Mouse (Mus musculus) hindbrain, embryonic 14.5 days (tissue): ENCODE measurements at regions not wholly inside any gene's neighbourhood (a gene's known extent, or its start where the extent isn't known, plus 50 kb on each side); places are given as distances from the start of the nearest gene placed in this dataset.

ENCODE experiments used
- ATAC-seq: fragments of 200-750 bp; cut with Nextera tagmentation; 2 replicates; pipeline ENCODE4 v1.8.0; 2017; ENCODE audit warnings: moderate number of reproducible peaks, mild to moderate bottlenecking, moderate TSS enrichment, moderate library complexity; ENCODE audit not compliant: low FRiP score
- DNase-seq: peaks from one replicate; pipeline ENCODE4 v3.0.0-alpha.2; 2015; ENCODE audit warnings: low spot score
- H3K27ac ChIP-seq: fragments of 300-500 bp; sonication (generic); 2 replicates; pipeline ENCODE4 v1.5.1; 2014; ENCODE audit warnings: mild to moderate bottlenecking, moderate library complexity
- H3K27me3 ChIP-seq: fragments of 300-500 bp; sonication (generic); 2 replicates; pipeline ENCODE4 v1.6.1; 2014; ENCODE audit warnings: mild to moderate bottlenecking, low read length, mixed read lengths; ENCODE audit not compliant: control insufficient read depth, insufficient read depth
- H3K36me3 ChIP-seq: fragments of 300-500 bp; sonication (generic); replicated peaks from 2 replicates; pipeline ENCODE4 v1.6.1; 2014; ENCODE audit not compliant: control insufficient read depth, insufficient read depth
- H3K4me1 ChIP-seq: fragments of 300-500 bp; sonication (generic); replicated peaks from 2 replicates; pipeline ENCODE4 v1.6.1; 2014; ENCODE audit warnings: antibody characterized with exemption, low read length, mixed read lengths; ENCODE audit not compliant: control insufficient read depth, insufficient read depth
- H3K4me2 ChIP-seq: fragments of 300-500 bp; sonication (generic); replicated peaks from 2 replicates; pipeline ENCODE4 v1.6.1; 2014; ENCODE audit warnings: mild to moderate bottlenecking, moderate library complexity
- H3K4me3 ChIP-seq: fragments of 300-500 bp; sonication (generic); replicated peaks from 2 replicates; pipeline ENCODE4 v1.5.1; 2014; ENCODE audit warnings: mild to moderate bottlenecking, low read length
- H3K9ac ChIP-seq: fragments of 300-500 bp; sonication (generic); 2 replicates; pipeline ENCODE4 v1.6.1; 2014
- H3K9me3 ChIP-seq: fragments of 300-500 bp; sonication (generic); 2 replicates; pipeline ENCODE4 v1.6.1; 2016; ENCODE audit warnings: low read length; ENCODE audit not compliant: control insufficient read depth
- WGBS: fragments of 180-500 bp; shearing (Covaris S2); extraction: QIAGEN DNeasy Blood & Tissue Kit; methylation state at CpG from one replicate; pipeline ENCODE4 v1.1.7; 2014; 5-methylcytosine and 5-hydroxymethylcytosine counted together

DNA sequence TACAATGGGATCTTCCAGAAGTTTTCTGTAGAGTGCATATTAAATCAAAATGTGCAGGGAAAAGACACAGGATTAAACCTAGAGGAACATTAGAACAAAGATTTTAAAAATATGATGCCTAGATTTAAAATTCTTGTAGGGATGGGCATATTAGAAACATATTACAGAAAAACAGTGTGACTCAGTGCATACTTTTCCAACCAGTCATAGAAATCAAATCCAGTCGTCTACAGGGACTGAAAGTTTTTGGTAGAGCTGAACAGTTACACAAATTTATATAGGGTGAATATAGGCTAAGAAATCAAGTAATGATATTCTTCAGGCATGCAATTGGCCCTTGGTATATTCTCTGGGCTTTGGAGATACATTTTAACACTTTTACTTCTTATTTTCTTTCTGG is 845.3 kb upstream of the Rgs18 start:
- Histone ChIP-seq H3K4me2 (no peak overlapping the region), H3K9me3 (no peaks in the 10 kb centered on the region), H3K27me3 (no peaks in the 10 kb centered on the region), H3K27ac (no peak overlapping the region), H3K4me1 (no peaks in the 10 kb centered on the region), H3K9ac (no peak overlapping the region), H3K4me3 (no peak overlapping the region), H3K36me3 (no peaks in the 10 kb centered on the region)
- 85% methylated on average over 1 of the region's 1 CpGs for WGBS
- ATAC-seq = no peak
- no peak for DNase-seq

GRCm38 (mm10) chr1:145614326-145614725 is 839.1 kb upstream of the Rgs18 start:
- no peak for ATAC-seq
- H3K36me3 ChIP-seq = no peaks in the 10 kb centered on the region
- no peaks in the 10 kb centered on the region for H3K27me3 ChIP-seq
- H3K9ac ChIP-seq = no peak overlapping the region
- H3K9me3 ChIP-seq = no peaks in the 10 kb centered on the region
- 81% methylated on average over 1 of the region's 1 CpGs for WGBS
- no peak overlapping the region for H3K27ac ChIP-seq
- H3K4me2 ChIP-seq = no peak overlapping the region
- no peaks in the 10 kb centered on the region for H3K4me1 ChIP-seq
- no peak for DNase-seq
- H3K4me3 ChIP-seq = no peak overlapping the region

- no peaks in the 10 kb centered on the region for H3K36me3 ChIP-seq
- no peak overlapping the region for H3K9ac ChIP-seq
- no peak overlapping the region for H3K27ac ChIP-seq
- WGBS = 96% methylated on average over 3 of the region's 3 CpGs
- ATAC-seq = no peak
- no peaks in the 10 kb centered on the region for H3K4me1 ChIP-seq
- H3K27me3 ChIP-seq = no peaks in the 10 kb centered on the region
- no peak overlapping the region for H3K4me3 ChIP-seq
- no peak overlapping the region for H3K4me2 ChIP-seq
- no peaks in the 10 kb centered on the region for H3K9me3 ChIP-seq
- no peak for DNase-seq
These were observed 821.7 kb upstream of the Rgs18 start for GRCm38 (mm10) chr1:145596983-145597382.

GRCm38 (mm10) chr1:145579460-145579859 is 804.2 kb upstream of the Rgs18 start:
- H3K4me2 ChIP-seq = no peak overlapping the region

DNA sequence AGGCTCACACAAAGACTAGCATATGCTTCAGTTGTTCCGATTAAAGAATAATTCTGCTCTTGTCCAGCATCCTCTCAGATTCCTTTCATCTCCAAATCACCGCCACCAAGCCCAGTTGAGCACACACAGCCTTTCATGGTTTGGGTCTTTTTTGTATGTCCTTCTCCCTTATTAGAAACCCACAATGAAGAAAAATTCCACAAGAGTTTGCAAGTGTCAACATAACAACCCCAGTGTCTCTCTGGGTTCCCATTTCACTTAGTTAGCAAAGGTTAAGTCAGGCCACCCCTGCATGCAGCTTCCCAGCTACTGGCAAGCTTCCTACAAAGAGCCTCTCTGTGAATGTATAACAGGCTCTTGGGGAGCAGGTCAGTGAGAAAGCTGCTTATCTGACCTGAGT is 794.8 kb upstream of the Rgs18 start:
- Histone ChIP-seq H3K4me2 (no peak overlapping the region), H3K4me3 (no peak overlapping the region), H3K9me3 (no peaks in the 10 kb centered on the region), H3K27me3 (no peaks in the 10 kb centered on the region), H3K36me3 (no peaks in the 10 kb centered on the region), H3K4me1 (no peaks in the 10 kb centered on the region), H3K9ac (no peak overlapping the region), H3K27ac (no peak overlapping the region)
- 31% methylated on average over 2 of the region's 2 CpGs for WGBS
- DNase-seq (no peak), ATAC-seq (no peak)

More at GRCm38 (mm10) chr1:145579460-145579859, 804.2 kb upstream of the Rgs18 start:
- Histone ChIP-seq H3K27me3 (no peaks in the 10 kb centered on the region), H3K4me1 (no peaks in the 10 kb centered on the region), H3K36me3 (no peaks in the 10 kb centered on the region), H3K27ac (no peak overlapping the region), H3K4me3 (no peak overlapping the region), H3K9me3 (no peaks in the 10 kb centered on the region), H3K9ac (no peak overlapping the region)
- no peak for ATAC-seq
- WGBS = 83% methylated on average over 3 of the region's 3 CpGs
- no peak for DNase-seq

DNA sequence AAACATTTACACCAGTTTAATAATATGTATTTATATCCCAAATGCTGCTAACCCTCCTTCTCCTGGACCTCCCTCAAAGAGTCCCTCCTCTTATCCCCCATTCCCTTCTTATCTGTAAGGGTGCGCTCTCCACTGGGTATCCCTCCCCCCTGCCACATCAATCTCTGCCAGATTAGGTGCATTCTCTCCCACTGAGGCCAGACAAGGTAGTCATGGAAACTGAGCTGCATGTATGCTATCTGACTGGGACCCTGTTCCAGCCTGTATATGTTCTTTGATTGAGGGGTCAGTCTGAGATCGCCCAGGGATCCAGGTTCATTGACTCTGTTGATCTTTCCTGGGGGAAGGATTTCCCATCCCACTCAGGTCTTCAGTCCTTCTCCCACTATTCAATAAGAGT is 786.1 kb upstream of the Rgs18 start:
- H3K9ac ChIP-seq = no peak overlapping the region
- H3K4me1 ChIP-seq = no peaks in the 10 kb centered on the region
- H3K4me3 ChIP-seq = no peak overlapping the region
- H3K27ac ChIP-seq = no peak overlapping the region
- ATAC-seq (0 out of 2 replicates have a peak, but pooled peaks have one; percentile 27), DNase-seq (no peak)
- H3K27me3 ChIP-seq = no peaks in the 10 kb centered on the region
- no peaks in the 10 kb centered on the region for H3K36me3 ChIP-seq
- 36% methylated on average over 2 of the region's 2 CpGs for WGBS
- no peak overlapping the region for H3K4me2 ChIP-seq
- H3K9me3 ChIP-seq = no peaks in the 10 kb centered on the region
